Mouse (Mus musculus): ENCODE results near the gene Kif1bp. TPM values are rescaled to one million over a fixed set of nuclear protein-coding genes. Genes with fewer than 3 reads are reported as not detected.
"Not testable (repeated sequence)": the region's sequence is repeated elsewhere in the genome, so short reads cannot be mapped to it uniquely, and the experiment has no call there.

Kif1bp gene
- total RNA-seq, 1 experiment: 17.3 TPM

GRCm38 (mm10) chr10:62582263-62582662, 4.0 kb upstream of the Kif1bp start:
- in situ Hi-C loops (cut with MboI; ENCODE audit: low sequenced_read_pairs in 2 of 2, unreplicated experiment in 2 of 2): loop anchor here in 1 of 2 experiments (10.0 kb wide), 1 partner anchor 193 kb away; no protein-coding TSS in a partner anchor
- H3K9me3 ChIP-seq (ENCODE audit: control insufficient read depth, insufficient read depth, low read depth, low read length): no peaks in the 10 kb centered on the region
- TF ChIP-seq CHD2 (IDR thresholded peaks at IDR 0.05; ENCODE audit: low read depth, low read length) (no peak), MAFK (IDR thresholded peaks at IDR 0.05; ENCODE audit: insufficient read depth, low read depth, low read length) (no peak), HCFC1 (IDR thresholded peaks at IDR 0.05; ENCODE audit: borderline replicate concordance, insufficient read depth, low read length) (no peak), ZC3H11A (IDR thresholded peaks at IDR 0.05; ENCODE audit: borderline replicate concordance, low read depth, low read length) (no peak)
- H3K4me3 ChIP-seq (ENCODE audit: insufficient read depth in 1 of 2, low read depth in 1 of 2, low read length in 2 of 2, poor library complexity in 1 of 2, severe bottlenecking in 1 of 2): no peak overlapping the region
- DNase-seq (ENCODE audit: low read depth, low spot score): no peak
- H3K36me3 ChIP-seq (ENCODE audit: control insufficient read depth, insufficient read depth, low read length, poor library complexity, severe bottlenecking): peaks cover 51% of the 10 kb centered on the region
- H3K9ac ChIP-seq (ENCODE audit: insufficient read depth, low read depth, low read length, poor library complexity, severe bottlenecking): no peak overlapping the region
- no peak overlapping the region for H3K27ac ChIP-seq (ENCODE audit: insufficient read depth, low read depth, low read length, poor library complexity, severe bottlenecking)
- no peaks in the 10 kb centered on the region for H3K4me1 ChIP-seq (ENCODE audit: control insufficient read depth in 2 of 2, insufficient read depth in 2 of 2, low read length in 2 of 2, poor library complexity in 1 of 2)

GRCm38 (mm10) chr10:62579129-62579528, 872 bp upstream of the Kif1bp start:
- H3K4me3 ChIP-seq (ENCODE audit: insufficient read depth in 1 of 2, low read depth in 1 of 2, low read length in 2 of 2, poor library complexity in 1 of 2, severe bottlenecking in 1 of 2); H3K4me1 ChIP-seq (ENCODE audit: control insufficient read depth in 2 of 2, insufficient read depth in 2 of 2, low read length in 2 of 2, poor library complexity in 1 of 2); H3K9me3 ChIP-seq (ENCODE audit: control insufficient read depth, insufficient read depth, low read depth, low read length); in situ Hi-C loops (cut with MboI; ENCODE audit: low sequenced_read_pairs in 2 of 2, unreplicated experiment in 2 of 2); H3K27ac ChIP-seq (ENCODE audit: insufficient read depth, low read depth, low read length, poor library complexity, severe bottlenecking); DNase-seq (ENCODE audit: low read depth, low spot score); H3K9ac ChIP-seq (ENCODE audit: insufficient read depth, low read depth, low read length, poor library complexity, severe bottlenecking): not testable (repeated sequence)
- peaks cover 31% of the 10 kb centered on the region for H3K36me3 ChIP-seq (ENCODE audit: control insufficient read depth, insufficient read depth, low read length, poor library complexity, severe bottlenecking)
- peak; percentile 72 for TF ChIP-seq ZNF384 (IDR thresholded peaks at IDR 0.05; ENCODE audit: low read depth, low read length)

- DNase-seq (ENCODE audit: low read depth, low spot score): no peak
- Histone ChIP-seq H3K9ac (ENCODE audit: insufficient read depth, low read depth, low read length, poor library complexity, severe bottlenecking) (peak overlapping the region; percentile 87), H3K9me3 (ENCODE audit: control insufficient read depth, insufficient read depth, low read depth, low read length) (no peaks in the 10 kb centered on the region), H3K4me3 (ENCODE audit: insufficient read depth in 1 of 2, low read depth in 1 of 2, low read length in 2 of 2, poor library complexity in 1 of 2, severe bottlenecking in 1 of 2) (peak overlapping the region; percentile 73 to 82), H3K27ac (ENCODE audit: insufficient read depth, low read depth, low read length, poor library complexity, severe bottlenecking) (no peak overlapping the region), H3K4me1 (ENCODE audit: control insufficient read depth in 2 of 2, insufficient read depth in 2 of 2, low read length in 2 of 2, poor library complexity in 1 of 2) (no peaks in the 10 kb centered on the region), H3K36me3 (ENCODE audit: control insufficient read depth, insufficient read depth, low read length, poor library complexity, severe bottlenecking) (peaks cover 23% of the 10 kb centered on the region)
- TF ChIP-seq CHD2 (IDR thresholded peaks at IDR 0.05; ENCODE audit: low read depth, low read length): no peak
- no peak for TF ChIP-seq ZC3H11A (IDR thresholded peaks at IDR 0.05; ENCODE audit: borderline replicate concordance, low read depth, low read length)
- TF ChIP-seq HCFC1 (IDR thresholded peaks at IDR 0.05; ENCODE audit: borderline replicate concordance, insufficient read depth, low read length): no peak
- no peak for TF ChIP-seq MAFK (IDR thresholded peaks at IDR 0.05; ENCODE audit: insufficient read depth, low read depth, low read length)
- no peak for TF ChIP-seq ZNF384 (IDR thresholded peaks at IDR 0.05; ENCODE audit: low read depth, low read length)
- in situ Hi-C loops (cut with MboI; ENCODE audit: low sequenced_read_pairs in 2 of 2, unreplicated experiment in 2 of 2): no loop called here
These were observed 452 bp downstream of the Kif1bp start for GRCm38 (mm10) chr10:62577673-62578337.

- Histone ChIP-seq H3K4me1 (ENCODE audit: control insufficient read depth in 2 of 2, insufficient read depth in 2 of 2, low read length in 2 of 2, poor library complexity in 1 of 2) (no peaks in the 10 kb centered on the region), H3K36me3 (ENCODE audit: control insufficient read depth, insufficient read depth, low read length, poor library complexity, severe bottlenecking) (peaks cover 10% of the 10 kb centered on the region), H3K9me3 (ENCODE audit: control insufficient read depth, insufficient read depth, low read depth, low read length) (no peaks in the 10 kb centered on the region), H3K9ac (ENCODE audit: insufficient read depth, low read depth, low read length, poor library complexity, severe bottlenecking) (no peak overlapping the region), H3K4me3 (ENCODE audit: insufficient read depth in 1 of 2, low read depth in 1 of 2, low read length in 2 of 2, poor library complexity in 1 of 2, severe bottlenecking in 1 of 2) (no peak overlapping the region), H3K27ac (ENCODE audit: insufficient read depth, low read depth, low read length, poor library complexity, severe bottlenecking) (no peak overlapping the region)
- in situ Hi-C loops (cut with MboI; ENCODE audit: low sequenced_read_pairs in 2 of 2, unreplicated experiment in 2 of 2): no loop called here
- TF ChIP-seq MAFK (IDR thresholded peaks at IDR 0.05; ENCODE audit: insufficient read depth, low read depth, low read length) (no peak), ZNF384 (IDR thresholded peaks at IDR 0.05; ENCODE audit: low read depth, low read length) (no peak), ZC3H11A (IDR thresholded peaks at IDR 0.05; ENCODE audit: borderline replicate concordance, low read depth, low read length) (no peak)
- no peak for DNase-seq (ENCODE audit: low read depth, low spot score)
These were observed 3.3 kb downstream of the Kif1bp start for GRCm38 (mm10) chr10:62575001-62575400.

Data from ES-E14 (cell line).